Mouse (Mus musculus) CH12.LX (cell line): ENCODE measurements around the gene Dhx8. TPM values are rescaled to one million over a fixed set of nuclear protein-coding genes. Genes with fewer than 3 reads are reported as not detected.

Experiments
- DNase-seq: peaks from one replicate; pipeline ENCODE4 v3.0.0-alpha.2; 2013; ENCODE audit errors: extremely low read depth
- H3K27ac ChIP-seq: 2 replicates; pipeline ENCODE4 v1.5.1; 2012; ENCODE audit warnings: low read depth, mild to moderate bottlenecking, control low read depth, moderate library complexity; ENCODE audit not compliant: insufficient read depth
- H3K27me3 ChIP-seq: replicated peaks from 2 replicates; pipeline ENCODE3; 2012; ENCODE audit warnings: inconsistent platforms
- H3K36me3 ChIP-seq, 2 experiments: replicated peaks in 1 of 2; 2 replicates each; pipeline versions ENCODE3 to v1.6.1; 2012; ENCODE audit warnings: inconsistent platforms in 1 of 2, low read length in 1 of 2, mild to moderate bottlenecking in 1 of 2, mixed read lengths in 1 of 2, moderate library complexity in 1 of 2; ENCODE audit not compliant: control insufficient read depth in 1 of 2, insufficient read depth in 1 of 2
- H3K4me1 ChIP-seq, 2 experiments: 2 replicates each; pipeline ENCODE4 v1.6.1; 2012; ENCODE audit warnings: inconsistent platforms in 1 of 2, moderate library complexity in 1 of 2; ENCODE audit not compliant: insufficient read depth in 2 of 2, control insufficient read depth in 1 of 2
- H3K4me2 ChIP-seq: 2 replicates; pipeline ENCODE4 v1.6.1; 2012; ENCODE audit warnings: low read depth, mild to moderate bottlenecking, control low read depth; ENCODE audit not compliant: poor library complexity, insufficient read depth, severe bottlenecking
- H3K4me3 ChIP-seq, 3 experiments: fragments of 150-350 bp in 1 of 3; sonication (generic) in 1 of 3; replicated peaks in 1 of 3; 2 replicates each; pipeline versions ENCODE3 to v1.5.1; 2011 to 2012; ENCODE audit warnings: low read depth in 2 of 3, low read length in 2 of 3, mild to moderate bottlenecking in 2 of 3, moderate library complexity in 2 of 3, control low read depth in 1 of 3, improper control_type of control experiment in 1 of 3, inconsistent platforms in 1 of 3, mixed read lengths in 1 of 3; ENCODE audit not compliant: poor library complexity in 1 of 3
- H3K79me2 ChIP-seq: replicated peaks from 2 replicates; pipeline ENCODE4 v1.6.1; 2012; ENCODE audit warnings: mild to moderate bottlenecking, moderate library complexity; ENCODE audit not compliant: control insufficient read depth, poor library complexity, insufficient read depth, severe bottlenecking; ENCODE audit errors: extremely low read depth
- H3K9ac ChIP-seq: 2 replicates; pipeline ENCODE4 v1.6.1; 2012; ENCODE audit warnings: low read depth, mild to moderate bottlenecking, control low read depth, moderate library complexity; ENCODE audit not compliant: insufficient read depth
- H3K9me3 ChIP-seq: replicated peaks from 2 replicates; pipeline ENCODE3; 2012; ENCODE audit warnings: low read length, inconsistent platforms, mixed read lengths
- BHLHE40 ChIP-seq: IDR thresholded peaks from 2 replicates; pipeline ENCODE4 v1.6.1; 2011; ENCODE audit warnings: mild to moderate bottlenecking, low read depth, low read length, improper control_type of control experiment
- CTCF ChIP-seq, 2 experiments: IDR thresholded peaks in 1 of 2; conservative IDR thresholded peaks in 1 of 2; 2 replicates each; pipeline ENCODE4 v1.5.1; 2011 to 2012; ENCODE audit warnings: low read depth in 2 of 2, low read length in 2 of 2, improper control_type of control experiment in 1 of 2, inconsistent platforms in 1 of 2, mild to moderate bottlenecking in 1 of 2, moderate library complexity in 1 of 2
- E2F4 ChIP-seq: IDR thresholded peaks from 2 replicates; pipeline ENCODE4 v1.6.1; 2011; ENCODE audit warnings: low read depth, low read length, improper control_type of control experiment; ENCODE audit not compliant: insufficient replicate concordance
- EP300 ChIP-seq: IDR thresholded peaks from 2 replicates; pipeline ENCODE4 v1.6.1; 2011; ENCODE audit warnings: low read length, improper control_type of control experiment
- ETS1 ChIP-seq: conservative IDR thresholded peaks from 2 replicates; pipeline ENCODE4 v1.6.1; 2012; ENCODE audit warnings: low read depth, mild to moderate bottlenecking, inconsistent platforms, low read length, improper control_type of control experiment, moderate library complexity
- GABPA ChIP-seq: IDR thresholded peaks from 2 replicates; pipeline ENCODE4 v1.6.1; 2012; ENCODE audit warnings: low read depth, low read length, improper control_type of control experiment, inconsistent platforms; ENCODE audit not compliant: insufficient replicate concordance
- HCFC1 ChIP-seq: IDR thresholded peaks from 2 replicates; pipeline ENCODE4 v1.6.1; 2012; ENCODE audit warnings: low read depth, mild to moderate bottlenecking, inconsistent platforms, low read length, improper control_type of control experiment
- JUN ChIP-seq: IDR thresholded peaks from 2 replicates; pipeline ENCODE4 v1.6.1; 2011; ENCODE audit warnings: low read depth, mild to moderate bottlenecking, low read length, improper control_type of control experiment, moderate library complexity; ENCODE audit not compliant: insufficient read depth
- JUND ChIP-seq: conservative IDR thresholded peaks from 2 replicates; pipeline ENCODE4 v1.6.1; 2011; ENCODE audit warnings: low read depth, low read length, improper control_type of control experiment
- KAT2A ChIP-seq: IDR thresholded peaks from 2 replicates; pipeline ENCODE4 v1.6.1; 2012; ENCODE audit warnings: low read length, improper control_type of control experiment, inconsistent platforms; ENCODE audit not compliant: insufficient replicate concordance
- MAFK ChIP-seq: IDR thresholded peaks from 2 replicates; pipeline ENCODE4 v1.6.1; 2011; ENCODE audit warnings: low read length, improper control_type of control experiment; ENCODE audit not compliant: insufficient replicate concordance
- MAX ChIP-seq: IDR thresholded peaks from 2 replicates; pipeline ENCODE4 v1.6.1; 2011; ENCODE audit warnings: low read length, improper control_type of control experiment
- MXI1 ChIP-seq: IDR thresholded peaks from 2 replicates; pipeline ENCODE4 v1.6.1; 2011; ENCODE audit warnings: mild to moderate bottlenecking, low read depth, low read length, improper control_type of control experiment
- PAX5 ChIP-seq: IDR thresholded peaks from 2 replicates; pipeline ENCODE4 v1.6.1; 2012; ENCODE audit warnings: low read length, inconsistent platforms, mixed read lengths
- POLR2A ChIP-seq: IDR thresholded peaks from 2 replicates; pipeline ENCODE4 v1.6.1; 2011; ENCODE audit warnings: low read depth, mild to moderate bottlenecking, improper control_type of control experiment, low read length
- POLR2AphosphoS2 ChIP-seq: IDR thresholded peaks from 2 replicates; pipeline ENCODE4 v1.6.1; 2011; ENCODE audit warnings: low read depth, low read length, improper control_type of control experiment
- RAD21 ChIP-seq: IDR thresholded peaks from 2 replicates; pipeline ENCODE4 v1.6.1; 2011; ENCODE audit warnings: low read depth, mild to moderate bottlenecking, low read length, improper control_type of control experiment, moderate library complexity
- RCOR1 ChIP-seq: conservative IDR thresholded peaks from 2 replicates; pipeline ENCODE4 v1.6.1; 2012; ENCODE audit warnings: low read depth, mild to moderate bottlenecking, inconsistent platforms, low read length, improper control_type of control experiment
- SIN3A ChIP-seq: IDR thresholded peaks from 2 replicates; pipeline ENCODE4 v1.6.1; 2012; ENCODE audit warnings: low read length, improper control_type of control experiment, inconsistent platforms
- TCF12 ChIP-seq: IDR thresholded peaks from 2 replicates; pipeline ENCODE4 v1.6.1; 2014; ENCODE audit warnings: low read depth, mild to moderate bottlenecking, inconsistent platforms, low read length, improper control_type of control experiment
- ZC3H11A ChIP-seq: IDR thresholded peaks from 2 replicates; pipeline ENCODE4 v1.6.1; 2012; ENCODE audit warnings: low read depth, mild to moderate bottlenecking, inconsistent platforms, low read length, improper control_type of control experiment
- ZKSCAN1 ChIP-seq: IDR thresholded peaks from 2 replicates; pipeline ENCODE4 v1.6.1; 2012; ENCODE audit warnings: low read depth, inconsistent platforms, low read length, improper control_type of control experiment, borderline replicate concordance
- ZNF384 ChIP-seq: IDR thresholded peaks from 2 replicates; pipeline ENCODE4 v1.6.1; 2012; ENCODE audit warnings: low read depth, low read length, improper control_type of control experiment, inconsistent platforms
- dilution Hi-C: fragments of 300-500 bp; cut with MboI; formaldehyde crosslinking; loops from 2 replicates; pipeline ENCODE4 v1.14.3; 2020; ENCODE audit warnings: low sequenced_read_pairs; ENCODE audit not compliant: extremely low pct_unique_long_range_greater_than_20kb, extremely low pct_ligation_motif_present
- in situ Hi-C: fragments of 300-500 bp; cut with MboI; formaldehyde crosslinking; loops from 3 replicates; pipeline ENCODE4 v1.14.3; 2019; ENCODE audit warnings: low sequenced_read_pairs, low pct_ligation_motif_present, low pct_unique_long_range_greater_than_20kb, mixed read lengths
- polyA plus RNA-seq: library from polyadenylated mRNA; unstranded; fragments of >175 nt; gene quantifications from 2 replicates; pipeline ENCODE4 v1.2.1, GENCODE M21; 2012; ENCODE audit warnings: low read depth; ENCODE audit not compliant: insufficient read length
- total RNA-seq, 2 experiments: library from RNA; depleted of rRNA; stranded (reverse); fragments of 300-350 nt in 1 of 2; fragments of >200 nt in 1 of 2; gene quantifications; 2 replicates each; pipeline ENCODE4 v1.2.3; 2012 to 2014

Dhx8 gene
- total and polyA plus RNA-seq, 3 experiments = 24.3 to 61.7 (median 33.4) TPM

DNA sequence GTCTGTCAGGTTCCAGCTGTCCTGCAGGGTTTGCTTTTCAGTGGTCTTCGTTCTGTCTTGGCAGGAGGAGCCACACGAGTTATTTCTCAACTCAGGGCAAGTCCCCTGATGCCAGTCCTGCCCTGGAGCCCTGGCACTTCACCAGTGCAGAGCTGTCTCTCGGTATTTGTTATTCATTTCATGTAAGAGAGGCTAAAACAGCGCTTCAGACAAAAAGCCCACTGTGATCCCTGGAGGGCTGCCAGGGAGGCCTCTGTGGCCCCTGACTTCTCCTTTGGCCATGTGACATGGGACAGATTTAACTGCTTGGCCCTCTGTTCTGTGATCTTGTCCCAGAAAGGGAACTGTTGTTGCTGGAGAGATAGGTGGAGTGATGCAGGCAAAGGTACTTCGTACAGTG, 25.7 kb downstream of the Dhx8 start:
- no peak overlapping the region for H3K4me3 ChIP-seq
- dilution Hi-C loops (no loop called here), in situ Hi-C loops (no loop called here)
- H3K36me3 ChIP-seq = peaks cover 67 to 93% of the 10 kb centered on the region in 2 experiments
- peaks cover 0 to 19% of the 10 kb centered on the region in 2 experiments; a peak in 2 of 4 replicates for H3K4me1 ChIP-seq
- no peak overlapping the region for H3K4me2 ChIP-seq
- no peak for DNase-seq
- no peak overlapping the region for H3K9ac ChIP-seq
- H3K79me2 ChIP-seq = no peaks in the 10 kb centered on the region
- H3K27ac ChIP-seq = no peak overlapping the region
- TF ChIP-seq ZC3H11A (no peak), ZKSCAN1 (no peak), KAT2A (no peak), ZNF384 (no peak), POLR2AphosphoS2 (no peak), PAX5 (no peak), E2F4 (no peak), SIN3A (no peak), BHLHE40 (no peak)
- H3K9me3 ChIP-seq = no peaks in the 10 kb centered on the region
- no peaks in the 10 kb centered on the region for H3K27me3 ChIP-seq

DNA sequence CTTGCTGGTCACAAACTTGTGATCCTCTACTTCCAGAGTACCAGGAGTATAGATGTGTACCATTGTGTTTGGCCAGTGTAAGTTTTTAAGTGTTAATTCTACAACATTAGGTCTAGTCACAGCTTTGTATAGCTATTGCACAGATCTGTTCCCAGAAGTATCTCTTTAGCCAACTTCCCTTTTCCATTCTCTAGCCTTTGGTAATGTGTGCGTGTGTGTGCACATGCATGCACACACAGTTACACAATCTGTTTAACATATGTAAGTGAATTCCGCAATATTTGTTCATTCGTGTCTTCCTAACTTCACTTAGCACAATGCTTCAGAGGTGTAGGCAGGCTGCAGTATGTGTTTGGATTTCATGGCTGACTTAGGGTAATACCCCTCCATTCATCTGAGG, 26.8 kb downstream of the Dhx8 start:
- Histone ChIP-seq H3K4me2 (no peak overlapping the region), H3K9ac (no peak overlapping the region), H3K27ac (no peak overlapping the region), H3K4me3 (no peak overlapping the region), H3K79me2 (no peaks in the 10 kb centered on the region), H3K36me3 (peaks cover 66 to 93% of the 10 kb centered on the region in 2 experiments), H3K27me3 (no peaks in the 10 kb centered on the region), H3K4me1 (peaks cover 0 to 19% of the 10 kb centered on the region in 2 experiments; a peak in 2 of 4 replicates), H3K9me3 (no peaks in the 10 kb centered on the region)
- in situ Hi-C loops = no loop called here
- no peak for DNase-seq
- dilution Hi-C loops = no loop called here
- TF ChIP-seq ZKSCAN1 (no peak), RCOR1 (no peak), HCFC1 (no peak), EP300 (no peak), CTCF (conservative IDR thresholded peaks at IDR 0.05 in 1 of 2, IDR thresholded peaks at IDR 0.05 in 1 of 2; ENCODE audit: low read depth in 2 of 2, low read length in 2 of 2) (no peak), MXI1 (no peak), KAT2A (no peak), SIN3A (no peak), ZNF384 (no peak), JUN (no peak), MAFK (no peak), ETS1 (no peak), GABPA (no peak), POLR2A (no peak), JUND (no peak), RAD21 (no peak), MAX (no peak), TCF12 (no peak)
